Mouse (Mus musculus) layer of hippocampus, adult 2 months (tissue): ENCODE results near the gene Vps11. TPM values are rescaled to one million over a fixed set of nuclear protein-coding genes. Genes with fewer than 3 reads are reported as not detected.
"Not testable (repeated sequence)": the region's sequence is repeated elsewhere in the genome, so short reads cannot be mapped to it uniquely, and the experiment has no call there.

ENCODE experiments used
- DNase-seq, 2 experiments: peaks; one replicate each; pipeline ENCODE4 v3.0.0; 2022; ENCODE audit warnings: low spot score in 2 of 2
- H3K27ac ChIP-seq: fragments of 200-600 bp; 2 replicates; pipeline ENCODE4 v1.8.1; 2022
- H3K4me3 ChIP-seq: fragments of 200-600 bp; 2 replicates; pipeline ENCODE4 v1.8.1; 2022; ENCODE audit warnings: mild to moderate bottlenecking
- CTCF ChIP-seq: fragments of 200-600 bp; conservative IDR thresholded peaks from 2 replicates; pipeline ENCODE4 v1.8.1; 2022; ENCODE audit warnings: antibody characterized with exemption, mild to moderate bottlenecking, moderate library complexity
- microRNA-seq, 2 experiments: library from miRNA; unstranded; fragments of <30 nt; microRNA quantifications; one replicate each; pipeline ENCODE4 v1.2.0; 2021
- total RNA-seq, 2 experiments: library from RNA; stranded (reverse); gene quantifications; 2 replicates each; pipeline ENCODE4 v1.2.3; 2021

Vps11 gene
- total RNA-seq, 2 experiments from 2014 or later, result 54.7 to 55.7 TPM

DNA sequence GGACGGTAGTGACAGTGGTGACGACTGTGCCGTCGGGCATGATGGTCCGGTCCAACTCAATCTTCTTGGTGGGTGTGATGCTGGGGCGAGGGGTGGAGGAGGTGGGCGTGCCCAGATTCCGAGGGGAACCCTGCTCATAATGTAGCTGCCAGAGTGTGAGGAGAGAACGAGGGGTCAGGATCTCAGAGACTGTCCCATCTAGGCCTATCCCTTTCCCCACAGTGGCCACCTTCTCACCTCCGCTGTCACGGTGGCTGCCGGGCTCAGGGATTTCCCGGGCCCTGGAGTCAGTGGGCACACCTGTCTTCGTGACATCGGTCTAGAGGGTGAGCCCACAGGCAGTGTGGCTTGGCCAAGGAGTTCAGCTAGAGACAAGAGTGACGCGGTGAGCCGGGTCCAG, 46.6 kb downstream of the Vps11 start:
- Histone ChIP-seq H3K4me3 (no peak overlapping the region), H3K27ac (peak overlapping the region; percentile 88)
- no peak for TF ChIP-seq CTCF
- no peak for DNase-seq

DNA sequence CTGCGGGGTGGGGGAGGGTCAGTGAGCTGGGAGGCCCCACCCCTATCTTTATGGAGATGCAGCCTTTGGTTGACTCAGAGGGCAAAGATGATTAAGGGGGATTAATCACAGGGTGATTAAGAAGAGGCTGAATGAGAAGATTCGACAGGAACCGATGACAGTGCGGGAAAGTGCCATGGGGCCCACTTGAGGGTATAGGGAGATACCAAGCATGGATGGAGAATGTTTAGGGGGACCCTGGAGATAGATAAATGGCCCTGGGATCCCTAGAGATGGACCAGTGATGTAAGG, 47.3 kb downstream of the Vps11 start:
- H3K4me3 ChIP-seq, result peak overlapping the region; percentile 32; the same call in 1 of the 2 replicates
- no peak for DNase-seq
- peak overlapping the region; percentile 88 for H3K27ac ChIP-seq
- no peak for TF ChIP-seq CTCF

DNA sequence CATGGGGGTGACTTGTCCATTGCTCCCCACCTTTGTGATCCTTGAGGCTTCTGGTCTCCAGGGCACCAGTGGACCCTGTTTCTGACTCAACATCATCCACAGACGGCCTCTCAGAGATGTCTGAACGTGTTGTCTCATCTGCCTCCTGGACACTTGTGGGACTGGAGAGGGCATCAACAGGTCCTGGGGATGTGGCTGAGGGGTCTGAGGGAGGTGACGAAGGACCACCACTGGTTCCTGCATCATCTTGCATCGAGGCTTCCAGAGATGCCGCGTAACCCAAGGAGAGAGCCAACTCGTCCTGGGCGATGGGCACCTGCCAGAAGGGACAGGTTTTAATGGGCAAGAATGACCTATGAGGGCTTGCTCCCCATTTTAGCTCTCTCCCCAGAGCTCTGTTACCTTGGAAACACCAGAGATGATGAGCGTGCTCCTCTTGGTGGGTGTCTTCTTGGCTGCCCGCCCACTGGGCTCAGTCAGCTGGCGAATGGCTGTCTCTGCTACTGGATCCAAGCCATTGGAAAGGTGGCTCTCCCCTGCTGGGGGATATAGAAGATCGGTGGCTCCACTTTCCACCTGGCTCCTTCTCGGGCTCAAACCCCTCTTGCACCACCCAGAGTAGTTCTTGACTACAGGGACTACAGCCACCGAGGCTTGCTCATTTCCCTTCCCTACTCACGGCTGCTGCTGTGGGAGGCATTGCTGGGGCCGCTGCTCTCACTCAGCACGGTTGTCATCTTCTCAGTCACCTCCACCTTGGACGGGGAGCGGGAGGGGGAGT, 47.8 kb downstream of the Vps11 start:
- Histone ChIP-seq H3K27ac (peak overlapping the region; percentile 88), H3K4me3 (peak overlapping the region; percentile 32)
- TF ChIP-seq CTCF, result no peak
- peak; percentile 86 for DNase-seq

DNA sequence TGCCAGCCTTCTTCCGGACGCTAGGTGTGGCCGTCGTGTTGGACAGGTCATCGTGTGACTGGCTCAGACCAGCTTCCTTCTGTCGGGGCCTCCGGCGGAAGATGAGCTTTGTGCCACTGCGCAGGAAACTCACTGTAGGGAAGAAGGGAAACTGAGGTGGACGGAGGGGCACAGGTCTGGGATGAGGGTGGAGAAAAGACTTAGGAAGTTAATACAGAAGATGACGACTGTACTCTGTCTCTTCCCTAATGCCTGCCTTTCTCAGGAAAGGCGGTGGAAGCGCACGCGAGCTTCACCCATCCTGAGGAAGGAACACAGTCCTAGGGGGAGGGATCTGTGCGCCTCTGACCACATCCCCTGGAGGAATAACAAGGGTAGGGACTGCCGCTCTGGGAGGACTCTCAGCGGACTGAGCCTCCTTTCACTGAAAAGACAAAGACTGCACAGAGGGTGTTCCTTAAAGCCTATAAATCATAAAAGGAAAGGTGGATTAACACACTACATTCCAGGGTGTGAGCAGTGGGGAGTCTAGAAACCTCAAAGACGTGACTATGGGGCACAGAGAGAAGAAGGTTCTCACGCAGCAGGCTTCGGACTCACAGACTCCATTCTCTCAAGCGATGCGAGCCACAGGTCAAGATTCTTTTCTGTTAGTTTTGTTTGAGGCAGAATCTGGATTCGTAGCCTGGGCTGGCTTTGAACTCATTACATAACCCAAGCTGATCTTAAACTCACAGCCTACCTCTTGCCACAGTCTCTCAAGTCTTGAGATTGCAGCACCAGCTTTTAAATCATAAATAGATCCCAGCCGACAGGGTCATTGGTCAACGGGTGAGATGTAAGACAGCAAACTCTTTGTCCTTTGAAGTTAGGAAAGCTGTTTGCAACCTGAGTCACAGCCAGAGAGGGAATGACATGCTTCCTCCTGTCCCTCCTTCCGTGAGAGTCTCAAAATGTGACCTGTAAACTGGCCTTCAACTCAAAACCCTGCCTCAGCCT, 50.0 kb downstream of the Vps11 start:
- no peak for TF ChIP-seq CTCF
- no peak overlapping the region; the same call in 1 of the 2 replicates for H3K4me3 ChIP-seq
- H3K27ac ChIP-seq, result peak overlapping the region; percentile 71
- no peak for DNase-seq

DNA sequence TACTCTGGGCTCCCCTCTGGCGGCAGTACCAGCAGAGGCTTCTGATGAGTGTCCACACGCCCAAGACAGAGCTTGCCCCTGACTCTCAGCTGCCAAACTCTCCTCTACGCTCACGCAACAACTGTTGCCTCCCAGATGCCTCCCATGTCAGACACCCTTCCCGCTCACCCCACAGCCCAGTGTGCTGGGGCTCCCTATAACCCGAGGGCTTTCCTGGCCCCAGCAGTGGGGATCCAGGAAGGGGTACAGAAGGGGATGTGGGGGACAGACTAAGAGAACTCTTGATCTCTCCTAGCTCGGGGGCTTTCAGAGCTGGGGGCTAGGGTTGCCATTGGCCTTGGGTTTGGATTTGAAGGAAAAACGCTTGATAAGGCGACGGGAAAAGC, 50.7 kb downstream of the Vps11 start:
- no peak for TF ChIP-seq CTCF
- DNase-seq, result no peak
- Histone ChIP-seq H3K4me3 (no peak overlapping the region), H3K27ac (peak overlapping the region; percentile 71)

DNA sequence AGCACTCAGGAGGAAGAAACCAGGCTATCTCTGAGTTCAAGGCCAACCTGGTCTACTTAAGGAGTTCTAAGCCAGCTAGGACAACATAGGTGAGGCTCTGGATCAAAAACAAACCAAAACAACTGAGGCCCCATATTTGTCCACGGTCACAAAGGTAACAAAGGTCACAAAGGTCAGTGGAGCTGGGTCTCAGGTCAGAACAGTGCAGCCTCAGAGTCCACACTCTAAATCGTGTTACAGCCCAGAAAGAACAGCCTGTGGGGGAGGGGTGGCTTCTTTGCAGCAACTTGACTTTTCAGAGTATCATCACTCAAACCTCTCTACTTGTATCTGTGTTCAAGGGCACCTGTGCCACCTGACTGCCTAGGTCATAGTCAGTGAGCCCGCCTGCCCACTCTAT, 51.7 kb downstream of the Vps11 start:
- Histone ChIP-seq H3K4me3 (no peak overlapping the region), H3K27ac (no peak overlapping the region)
- no peak for DNase-seq
- no peak for TF ChIP-seq CTCF

DNA sequence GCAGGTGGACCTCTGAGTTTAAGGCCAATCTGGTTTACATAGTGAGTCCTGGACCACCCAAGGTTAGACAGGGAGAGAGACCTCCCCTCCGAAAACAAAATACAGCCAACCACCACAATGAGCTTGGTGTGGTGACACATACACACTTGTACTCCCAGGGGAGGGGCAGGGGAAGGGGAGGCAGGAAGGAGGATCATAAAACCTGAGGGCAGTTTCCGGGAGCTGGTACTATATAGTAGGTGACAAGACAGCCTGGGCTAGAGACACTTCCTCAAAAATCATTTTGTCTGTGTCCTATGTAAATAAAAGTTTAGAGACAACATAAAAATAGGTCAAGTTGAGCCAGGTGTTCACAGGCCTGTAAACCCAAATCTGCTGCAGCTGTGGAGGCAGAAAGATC, 54.2 kb downstream of the Vps11 start:
- H3K27ac ChIP-seq, result no peak overlapping the region
- H3K4me3 ChIP-seq, result no peak overlapping the region
- no peak for DNase-seq
- TF ChIP-seq CTCF, result no peak

DNA sequence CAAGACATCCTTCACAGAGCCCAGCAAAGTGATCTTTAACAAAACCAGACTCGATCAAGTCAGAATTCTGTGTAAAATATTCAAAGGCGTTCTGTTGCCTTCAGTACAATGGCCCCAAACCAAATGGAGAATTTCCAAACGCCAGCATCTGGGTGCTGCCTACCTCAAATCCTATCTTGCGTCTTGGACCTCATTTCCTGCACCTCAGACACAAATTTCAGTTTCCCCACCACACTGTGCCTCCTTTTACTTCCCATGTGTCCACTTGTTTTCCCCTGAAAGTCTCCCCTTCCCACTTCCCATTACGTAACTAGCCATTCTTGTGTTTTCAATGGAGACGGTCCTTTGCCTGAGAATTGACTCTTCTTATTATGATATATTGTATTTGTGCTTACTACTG, 54.9 kb downstream of the Vps11 start:
- H3K4me3 ChIP-seq, result no peak overlapping the region
- TF ChIP-seq CTCF, result no peak
- DNase-seq, result no peak
- H3K27ac ChIP-seq, result peak overlapping the region; percentile 82; the same call in 1 of the 2 replicates

DNA sequence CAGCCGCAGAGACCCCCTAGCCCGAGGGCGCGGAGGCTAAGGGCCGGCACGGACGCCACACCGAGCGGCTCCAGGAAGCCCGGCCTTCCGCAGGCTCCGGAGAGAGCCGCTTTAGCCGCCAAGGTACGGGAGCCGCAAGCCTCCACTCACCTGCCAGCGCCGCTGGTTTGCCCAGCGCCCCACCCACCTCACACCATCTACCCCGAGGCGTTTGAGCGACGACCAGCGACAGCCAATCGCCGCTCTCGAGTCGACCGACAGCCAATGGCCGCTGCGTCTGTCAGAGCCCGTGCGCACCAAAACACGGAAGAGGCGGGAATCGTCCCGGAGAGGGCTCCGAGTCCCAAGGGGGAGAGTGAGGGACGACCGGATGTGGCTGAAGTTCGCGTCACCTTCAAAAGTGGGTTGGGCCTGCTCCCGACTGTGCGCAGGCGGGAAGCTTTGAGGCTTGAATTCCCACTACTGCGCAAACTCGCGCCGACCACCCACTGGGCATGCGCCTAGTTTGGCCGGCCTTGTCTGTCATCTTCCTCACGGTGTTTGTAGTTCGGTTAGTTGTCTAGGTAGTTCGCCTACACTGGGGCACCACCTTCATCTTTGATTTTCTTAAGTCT, 55.9 kb downstream of the Vps11 start, which contains the start of gene Hinfp:
TSS of gene Hinfp (minus strand) at position 206 of the 614 bp plus-strand sequence.
- Histone ChIP-seq H3K27ac (peak within 1 kb of the TSS; percentile 87), H3K4me3 (peak within 1 kb of the TSS; percentile 100)
- no peak for TF ChIP-seq CTCF
- DNase-seq, result peak; percentile 97 to 99

DNA sequence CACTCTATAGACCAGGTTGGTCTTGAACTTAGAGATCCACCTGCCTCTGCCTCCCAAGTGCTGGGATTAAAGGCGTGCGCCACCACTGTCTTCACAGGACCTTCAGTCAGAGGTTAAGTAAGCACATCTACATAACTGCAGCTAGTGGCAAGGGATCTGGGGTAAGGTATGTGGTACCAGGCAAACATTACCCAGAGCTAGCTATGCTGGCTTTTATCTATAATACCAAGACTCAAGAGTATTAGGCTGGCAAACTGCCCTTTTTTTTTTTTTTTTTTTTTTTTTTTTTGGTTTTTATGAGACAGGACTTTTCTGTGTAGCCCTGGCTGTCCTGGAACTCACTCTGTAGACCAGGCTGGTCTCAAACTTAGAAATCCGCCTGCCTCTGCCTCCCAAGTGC, 61.5 kb downstream of the Vps11 start:
- H3K4me3 ChIP-seq, DNase-seq: not testable (repeated sequence)

More for the DNA sequence above, 61.5 kb downstream of the Vps11 start:
- not testable (repeated sequence) for H3K27ac ChIP-seq

Small RNAs within 50 kb of the gene (microRNA-seq; reads per million reads assigned to microRNA genes)
- 0 to 0.18 reads per million in 2 experiments for gene Gm44335
- gene Mir7085, result 0.32 to 2.4 reads per million in 2 experiments

Other genes starting within 250 kb of the Vps11 start
- gene Gm49380, start 248.2 kb downstream of the Vps11 start, total RNA-seq, result under 1 TPM; 0.27 to 0.38 TPM
- 10 to 100 TPM; 29.2 to 30.7 TPM for gene Rnf26, start 248.2 kb downstream of the Vps11 start, total RNA-seq
- 10 to 100 TPM; 10.1 to 15.9 TPM for gene Mcam, start 227.2 kb downstream of the Vps11 start, total RNA-seq
- 10 to 100 TPM; 61.7 to 66.5 TPM for gene Cbl, start 127.6 kb downstream of the Vps11 start, total RNA-seq
- gene Ccdc153, start 121.0 kb downstream of the Vps11 start, total RNA-seq, result 1 to 10 TPM; 3.6 to 4.1 TPM
- 1 to 10 TPM; 1.1 to 1.5 TPM for gene Pdzd3, start 110.2 kb downstream of the Vps11 start, total RNA-seq
- gene Nlrx1, start 93.1 kb downstream of the Vps11 start, total RNA-seq, result 10 to 100 TPM; 11.6 to 13.9 TPM
- 10 to 100 TPM; 67.9 to 71.4 TPM for gene Abcg4, start 73.1 kb downstream of the Vps11 start, total RNA-seq
- gene Hinfp, start 56.0 kb downstream of the Vps11 start, total RNA-seq, result 10 to 100 TPM; 26.0 to 36.9 TPM
- 100 to 1,000 TPM; 186 to 206 TPM for gene C2cd2l, start 41.4 kb downstream of the Vps11 start, total RNA-seq
- 10 to 100 TPM; 14.5 to 15.3 TPM for gene Dpagt1, start 35.7 kb downstream of the Vps11 start, total RNA-seq
- gene H2afx, start 27.0 kb downstream of the Vps11 start, total RNA-seq, result 10 to 100 TPM; 42.5 to 44.2 TPM
- 10 to 100 TPM; 21.9 to 22.1 TPM for gene Hmbs, start 17.4 kb downstream of the Vps11 start, total RNA-seq
- 100 to 1,000 TPM; 113 to 127 TPM for gene Hyou1, start 17.8 kb upstream of the Vps11 start, total RNA-seq
- gene Slc37a4, start 35.2 kb upstream of the Vps11 start, total RNA-seq, result 10 to 100 TPM; 29.5 to 30.2 TPM
- 100 to 1,000 TPM; 710 to 726 TPM for gene Rps25, start 45.5 kb upstream of the Vps11 start, total RNA-seq
- 10 to 100 TPM; 63.9 to 75.2 TPM for gene Trappc4, start 45.9 kb upstream of the Vps11 start, total RNA-seq
- 10 to 100 TPM; 21.5 to 25.7 TPM for gene Ccdc84, start 56.9 kb upstream of the Vps11 start, total RNA-seq
- not detected for gene Foxr1, start 79.5 kb upstream of the Vps11 start, total RNA-seq
- not detected for gene Upk2, start 93.3 kb upstream of the Vps11 start, total RNA-seq
- gene Bcl9l, start 121.2 kb upstream of the Vps11 start, total RNA-seq, result 10 to 100 TPM; 68.4 to 76.9 TPM
- gene Cxcr5, start 200.2 kb upstream of the Vps11 start, total RNA-seq, result not detected
- gene Ddx6, start 243.2 kb upstream of the Vps11 start, total RNA-seq, result 100 to 1,000 TPM; 132 to 135 TPM